ENCODE assay signal across 20 mouse cellular contexts in the genomic region with DNA sequence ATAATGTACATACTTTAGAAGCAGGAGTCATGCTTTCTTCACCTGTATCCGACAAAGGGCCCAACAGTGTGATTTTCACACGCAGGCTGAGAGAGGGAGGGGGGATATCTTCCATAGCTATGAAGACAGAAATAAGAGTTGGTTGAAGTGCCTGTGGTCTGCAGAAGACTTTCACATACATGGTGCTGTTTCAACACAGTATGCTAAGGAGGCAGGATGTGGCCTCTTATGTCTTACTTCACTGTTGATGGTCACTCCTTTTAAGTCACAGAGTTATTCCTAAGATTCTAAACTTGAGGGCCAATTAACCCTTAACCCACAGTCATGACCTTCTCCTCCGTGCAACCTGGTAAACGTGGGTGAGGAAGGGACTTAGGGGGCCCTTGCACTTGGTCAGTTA.
"Had no signal": no experiment of that assay in that cellular context is flagged by ENCODE, and none has a peak within 500 bp of the region (broad histone marks: within the 10 kb centered on the region; RNA-seq: fewer than 3 reads in every experiment).

No protein-coding gene starts in this region.

- DNase-seq: cerebellum, adult 8-10 months; cerebellum, adult 9-10 months; cerebellum, adult 9-11 months; cerebellum, postnatal 10 days; cerebellum, postnatal 14 days; cerebellum, postnatal 25 days; cerebellum, postnatal 36 days; embryo, embryonic 11 days; forebrain, postnatal 0 days; gastrocnemius, adult 2 months; gastrocnemius, postnatal 10 days; gastrocnemius, postnatal 14 days; gastrocnemius, postnatal 25 days; gastrocnemius, postnatal 36 days; heart, adult 18-20 months; heart, adult 2 months had no signal

- ATAC-seq: forebrain, embryonic 13.5 days; forebrain, embryonic 14.5 days; forebrain, embryonic 15.5 days; forebrain, embryonic 16.5 days; forebrain, postnatal 0 days had no signal
